Mouse (Mus musculus) cerebellum, adult 11-12 months (tissue): ENCODE data around the gene Dpp6.
A peak's percentile ranks its signal among the peaks of the same experiment; 100 is the strongest.

Experiments
- DNase-seq: peaks from one replicate; pipeline ENCODE4 v3.0.0; 2022

Dpp6 gene

GRCm38 (mm10) chr5:27687311-27687710 is 870.3 kb downstream of the Dpp6 start:
- DNase-seq: no peak

- DNase-seq: no peak
These were observed 885.5 kb downstream of the Dpp6 start for GRCm38 (mm10) chr5:27702482-27702881.

DNA sequence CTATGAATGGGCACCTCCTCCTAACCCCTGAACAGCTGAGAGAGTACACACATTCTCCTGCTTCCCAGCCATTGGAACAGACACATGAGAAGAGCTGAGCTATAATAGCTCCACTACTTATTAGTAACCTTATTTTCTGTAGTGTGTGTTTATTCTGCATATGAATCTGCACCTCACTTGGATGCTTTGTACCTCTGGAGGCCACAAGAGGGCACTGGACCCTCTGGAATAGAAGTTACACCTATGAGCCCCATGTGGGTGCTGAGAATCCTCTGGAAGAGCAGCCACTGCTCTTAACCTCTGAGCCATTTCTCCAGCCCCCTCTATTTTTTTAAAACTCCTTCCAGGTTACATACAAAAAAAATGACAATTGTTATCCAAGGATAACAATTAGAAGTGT is 888.0 kb downstream of the Dpp6 start:
- DNase-seq: no peak

GRCm38 (mm10) chr5:27706551-27706950 is 889.5 kb downstream of the Dpp6 start:
- no peak for DNase-seq

DNA sequence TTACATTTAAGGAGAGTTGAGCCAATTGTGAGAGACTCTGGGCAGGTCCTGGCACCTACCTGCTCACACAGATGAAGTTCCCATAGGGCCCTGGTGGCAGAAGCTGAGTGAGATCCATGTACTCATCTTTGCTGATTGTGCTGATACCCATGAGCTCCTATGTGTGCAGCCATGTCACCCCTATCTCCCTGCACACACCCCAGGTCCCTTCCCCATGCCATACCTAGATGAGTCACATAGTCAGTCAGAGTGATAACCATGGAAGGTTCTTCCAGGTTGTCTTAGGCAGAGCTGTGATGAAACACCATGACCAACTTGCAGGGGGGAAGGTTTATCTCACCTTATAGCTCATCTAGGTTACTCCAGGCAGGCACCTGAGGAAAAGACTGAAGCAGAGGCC is 890.3 kb downstream of the Dpp6 start:
- DNase-seq: no peak

- no peak for DNase-seq
These were observed 891.2 kb downstream of the Dpp6 start for GRCm38 (mm10) chr5:27708209-27708608.

GRCm38 (mm10) chr5:27711461-27712192 is 894.6 kb downstream of the Dpp6 start:
- no peak for DNase-seq

GRCm38 (mm10) chr5:27714356-27714755 is 897.4 kb downstream of the Dpp6 start:
- no peak for DNase-seq

DNA sequence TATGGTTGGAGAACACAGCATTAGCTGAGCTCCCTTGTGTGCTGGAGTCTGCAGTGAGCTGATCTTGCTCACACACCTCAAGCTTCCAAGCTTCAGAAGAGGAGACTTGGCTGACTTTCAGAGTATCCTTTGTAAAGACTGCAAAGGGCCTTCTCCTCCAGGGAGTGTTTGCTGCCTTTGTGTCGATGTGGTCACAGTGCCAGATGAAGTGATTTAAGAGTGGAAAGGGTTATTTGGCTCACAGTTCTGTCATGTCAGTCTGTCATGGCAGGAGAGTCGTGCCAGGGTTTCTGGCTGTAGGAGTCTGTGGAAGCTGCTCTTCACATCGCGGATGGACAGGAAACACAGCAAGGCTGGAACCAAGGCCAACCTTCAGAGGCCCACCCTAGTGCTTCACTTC is 899.0 kb downstream of the Dpp6 start:
- no peak for DNase-seq

GRCm38 (mm10) chr5:27717301-27717700 is 900.3 kb downstream of the Dpp6 start:
- no peak for DNase-seq

GRCm38 (mm10) chr5:27719311-27719710 is 902.3 kb downstream of the Dpp6 start:
- no peak for DNase-seq

DNA sequence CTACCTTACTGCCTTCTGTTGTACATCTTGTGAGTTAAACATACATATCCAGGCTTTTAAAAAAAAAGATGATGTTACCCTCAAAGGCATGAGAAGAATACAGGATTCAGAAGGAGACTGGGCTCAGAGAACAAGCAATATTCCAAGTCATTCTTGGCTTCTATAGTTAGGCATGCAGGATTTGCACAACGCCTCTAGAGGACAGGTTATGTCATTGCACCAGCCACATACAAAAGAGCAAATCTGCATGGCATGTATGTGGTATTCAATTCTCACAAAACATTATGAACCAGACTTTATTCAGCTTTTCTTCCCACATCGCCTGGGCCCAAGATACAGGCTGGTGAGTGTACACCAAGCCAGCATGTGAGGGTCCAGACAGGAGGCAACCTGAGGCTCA is 907.5 kb downstream of the Dpp6 start:
- DNase-seq: no peak

GRCm38 (mm10) chr5:27730666-27731065 is 913.7 kb downstream of the Dpp6 start:
- peak; percentile 54 for DNase-seq

GRCm38 (mm10) chr5:27731392-27731791 is 914.4 kb downstream of the Dpp6 start:
- peak; percentile 39 for DNase-seq

- no peak for DNase-seq
These were observed 915.4 kb downstream of the Dpp6 start for GRCm38 (mm10) chr5:27732288-27732868.

- no peak for DNase-seq
These were observed 920.2 kb downstream of the Dpp6 start for GRCm38 (mm10) chr5:27737168-27737567.

- DNase-seq: no peak
These were observed 922.2 kb downstream of the Dpp6 start for GRCm38 (mm10) chr5:27739216-27739615.

GRCm38 (mm10) chr5:27744944-27745343 is 927.9 kb downstream of the Dpp6 start:
- no peak for DNase-seq

DNA sequence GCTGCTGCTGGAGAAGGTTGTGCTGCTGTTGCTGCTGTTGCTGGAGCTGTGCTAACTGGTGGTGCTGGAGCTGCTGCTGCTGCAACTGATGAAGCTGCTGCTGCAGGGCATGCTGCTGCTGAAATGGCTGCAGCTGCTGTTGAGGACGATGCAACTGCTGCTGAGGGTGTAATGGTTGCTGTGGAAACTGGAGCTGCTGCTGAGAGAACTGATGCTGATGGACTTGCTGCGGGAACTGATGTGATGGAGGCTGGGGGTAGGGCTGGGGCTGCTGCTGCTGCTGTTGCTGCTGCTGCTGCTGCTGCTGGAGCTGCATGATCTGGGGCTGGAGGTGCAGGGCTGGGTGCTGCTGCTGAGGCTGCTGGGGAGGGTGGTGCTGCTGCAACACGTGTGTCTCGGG is 948.8 kb downstream of the Dpp6 start:
- no peak for DNase-seq

DNA sequence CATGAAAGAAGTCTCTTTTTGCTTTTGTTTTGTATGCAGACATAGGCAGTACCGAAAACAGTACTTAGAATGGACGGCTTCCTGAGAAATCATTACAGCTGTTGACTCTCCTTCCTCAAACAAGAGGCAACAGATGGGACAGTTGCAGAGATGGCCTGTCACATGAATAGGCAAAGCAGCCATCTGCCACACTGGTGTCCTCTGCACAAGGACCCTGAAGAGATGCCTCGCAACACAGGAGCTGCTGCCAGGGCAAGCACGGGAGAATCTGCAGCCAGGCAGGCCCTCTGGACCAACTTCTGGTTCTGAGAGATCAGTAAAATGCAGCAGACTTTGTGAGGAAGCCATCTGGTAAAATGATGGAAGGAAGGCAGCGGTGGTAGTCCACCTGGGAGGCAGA is 950.9 kb downstream of the Dpp6 start:
- no peak for DNase-seq
